Mouse (Mus musculus): ENCODE measurements around the gene Sall2. TPM values are rescaled to one million over a fixed set of nuclear protein-coding genes. Genes with fewer than 3 reads are reported as not detected.
"Not testable (repeated sequence)": the region's sequence is repeated elsewhere in the genome, so short reads cannot be mapped to it uniquely, and the experiment has no call there.

Sall2 gene
- polyA plus RNA-seq, 1 experiment from 2014 or later = 56.9 TPM

- Histone ChIP-seq H3K36me3 (peaks cover 52% of the 10 kb centered on the region), H3K27ac (peak overlapping the region; percentile 99), H3K27me3 (ENCODE audit: insufficient read depth, poor library complexity, severe bottlenecking) (no peaks in the 10 kb centered on the region), H3K9me3 (peaks cover 5% of the 10 kb centered on the region; the same call in 1 of the 2 replicates), H3K4me3 (peak overlapping the region; percentile 84), H3K4me1 (replicated peaks) (peaks cover 60% of the 10 kb centered on the region)
- DNase-seq (ENCODE audit: low spot score) = peak; percentile 83
- under 1% methylated on average over 37 of the region's 41 CpGs for WGBS
Measured at GRCm38 (mm10) chr14:52315792-52316440, 12.6 kb downstream of the Sall2 start.

DNA sequence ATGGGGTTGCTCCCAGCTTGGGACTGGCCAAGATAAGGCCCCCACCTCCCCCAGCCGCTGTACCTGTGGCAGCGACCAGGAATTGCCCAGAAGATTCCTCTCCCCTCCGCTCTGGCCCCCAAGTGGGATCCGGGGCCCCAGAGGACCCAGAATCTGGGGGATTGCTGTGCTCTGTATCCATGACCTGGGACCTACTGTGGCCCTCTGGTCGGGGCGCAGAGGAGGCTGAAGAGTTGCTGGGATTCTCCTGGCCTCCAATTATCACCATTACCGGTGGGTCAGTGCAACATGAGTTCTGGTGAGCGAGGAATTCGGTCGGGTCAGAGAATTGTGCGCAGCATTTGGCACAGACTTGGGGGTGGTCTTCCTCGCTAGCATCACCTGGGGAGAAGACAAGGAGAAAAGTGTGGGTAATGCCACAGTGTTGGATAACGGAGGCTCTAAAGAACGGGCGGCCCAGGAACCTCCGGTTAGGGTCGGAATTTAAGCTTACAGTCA is 13.2 kb downstream of the Sall2 start:
- no peaks in the 10 kb centered on the region for H3K27me3 ChIP-seq (ENCODE audit: insufficient read depth, poor library complexity, severe bottlenecking)
- peak overlapping the region; percentile 99 for H3K27ac ChIP-seq
- H3K9me3 ChIP-seq = peaks cover 10% of the 10 kb centered on the region; the same call in 1 of the 2 replicates
- peaks cover 60% of the 10 kb centered on the region for H3K4me1 ChIP-seq (replicated peaks)
- 6% methylated on average over 17 of the region's 17 CpGs for WGBS
- no peak for DNase-seq (ENCODE audit: low spot score)
- peak overlapping the region; percentile 84 for H3K4me3 ChIP-seq
- H3K36me3 ChIP-seq = peaks cover 58% of the 10 kb centered on the region

- WGBS = 45% methylated on average over 8 of the region's 8 CpGs
- H3K4me1 ChIP-seq (replicated peaks) = peaks cover 60% of the 10 kb centered on the region
Measured at GRCm38 (mm10) chr14:52314808-52315150, 13.8 kb downstream of the Sall2 start.

GRCm38 (mm10) chr14:52313931-52314807 is 14.4 kb downstream of the Sall2 start:
- H3K4me1 ChIP-seq (replicated peaks) = peaks cover 60% of the 10 kb centered on the region

More at GRCm38 (mm10) chr14:52314808-52315150, 13.8 kb downstream of the Sall2 start:
- peak overlapping the region; percentile 84 for H3K4me3 ChIP-seq
- peaks cover 63% of the 10 kb centered on the region for H3K36me3 ChIP-seq
- DNase-seq (ENCODE audit: low spot score) = no peak
- peak overlapping the region; percentile 99 for H3K27ac ChIP-seq
- H3K27me3 ChIP-seq (ENCODE audit: insufficient read depth, poor library complexity, severe bottlenecking) = no peaks in the 10 kb centered on the region
- peaks cover 10% of the 10 kb centered on the region; the same call in 1 of the 2 replicates for H3K9me3 ChIP-seq

DNA sequence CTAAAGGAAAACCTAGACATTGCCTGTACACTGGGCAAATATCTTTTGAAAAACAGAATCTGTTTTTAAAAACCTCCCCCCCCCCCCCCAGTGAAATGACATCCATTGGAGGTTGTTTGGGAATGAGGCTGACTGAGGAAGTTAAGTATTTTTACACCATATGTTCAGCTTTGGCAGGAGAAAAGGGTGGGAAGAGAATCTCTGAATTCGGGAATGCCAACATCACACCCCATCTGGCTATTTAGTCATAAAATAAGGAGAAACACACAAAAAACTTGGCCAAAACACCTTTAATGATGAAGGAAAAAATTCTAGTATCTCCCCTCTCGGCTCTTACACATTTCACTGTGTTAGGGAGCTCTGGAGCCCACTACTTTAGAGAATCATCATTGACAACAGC is 17.7 kb downstream of the Sall2 start:
- DNase-seq (ENCODE audit: low spot score) = no peak
- no peaks in the 10 kb centered on the region for H3K27me3 ChIP-seq (ENCODE audit: insufficient read depth, poor library complexity, severe bottlenecking)
- peak overlapping the region; percentile 84; the same call in 1 of the 2 replicates for H3K4me3 ChIP-seq
- 87% methylated on average over 2 of the region's 2 CpGs for WGBS
- H3K27ac ChIP-seq = no peak overlapping the region
- peaks cover 48% of the 10 kb centered on the region for H3K4me1 ChIP-seq (replicated peaks)
- H3K36me3 ChIP-seq = peaks cover 74% of the 10 kb centered on the region
- peaks cover 10% of the 10 kb centered on the region; the same call in 1 of the 2 replicates for H3K9me3 ChIP-seq

More at GRCm38 (mm10) chr14:52313931-52314807, 14.4 kb downstream of the Sall2 start:
- H3K36me3 ChIP-seq = peaks cover 63% of the 10 kb centered on the region
- peak overlapping the region; percentile 99 for H3K27ac ChIP-seq
- peaks cover 10% of the 10 kb centered on the region; the same call in 1 of the 2 replicates for H3K9me3 ChIP-seq
- no peak for DNase-seq (ENCODE audit: low spot score)
- WGBS = 89% methylated on average over 26 of the region's 26 CpGs
- H3K4me3 ChIP-seq = peak overlapping the region; percentile 84
- H3K27me3 ChIP-seq (ENCODE audit: insufficient read depth, poor library complexity, severe bottlenecking) = no peaks in the 10 kb centered on the region

GRCm38 (mm10) chr14:52310343-52310742 is 18.2 kb downstream of the Sall2 start:
- not testable (repeated sequence) for H3K27me3 ChIP-seq (ENCODE audit: insufficient read depth, poor library complexity, severe bottlenecking); H3K4me3 ChIP-seq; H3K9me3 ChIP-seq; H3K27ac ChIP-seq; DNase-seq (ENCODE audit: low spot score)
- Histone ChIP-seq H3K36me3 (peaks cover 72% of the 10 kb centered on the region), H3K4me1 (replicated peaks) (peaks cover 42% of the 10 kb centered on the region)
- 92% methylated on average over 6 of the region's 6 CpGs for WGBS

- Histone ChIP-seq H3K4me3 (no peak overlapping the region), H3K27ac (no peak overlapping the region), H3K36me3 (peaks cover 30% of the 10 kb centered on the region), H3K4me1 (replicated peaks) (peaks cover 7% of the 10 kb centered on the region), H3K27me3 (ENCODE audit: insufficient read depth, poor library complexity, severe bottlenecking) (no peaks in the 10 kb centered on the region), H3K9me3 (peaks cover 4% of the 10 kb centered on the region; the same call in 1 of the 2 replicates)
- WGBS = 95% methylated on average over 2 of the region's 2 CpGs
- no peak for DNase-seq (ENCODE audit: low spot score)
Measured at GRCm38 (mm10) chr14:52306100-52306499, 22.5 kb downstream of the Sall2 start.

GRCm38 (mm10) chr14:52304644-52305271 is 23.8 kb downstream of the Sall2 start, which contains the start of gene Mettl3:
Mettl3 (minus strand) TSS chr14:52305128.
- Histone ChIP-seq H3K36me3 (peaks cover 27% of the 10 kb centered on the region), H3K4me3 (peak within 1 kb of the TSS; percentile 81), H3K27me3 (ENCODE audit: insufficient read depth, poor library complexity, severe bottlenecking) (no peaks in the 10 kb centered on the region), H3K4me1 (replicated peaks) (peaks cover 7% of the 10 kb centered on the region), H3K9me3 (no peaks in the 10 kb centered on the region), H3K27ac (peak within 1 kb of the TSS; percentile 95)
- peak; percentile 92 for DNase-seq (ENCODE audit: low spot score)
- WGBS = under 1% methylated on average over 46 of the region's 46 CpGs

GRCm38 (mm10) chr14:52303517-52303916 is 25.0 kb downstream of the Sall2 start:
- H3K27me3 ChIP-seq (ENCODE audit: insufficient read depth, poor library complexity, severe bottlenecking); H3K9me3 ChIP-seq; H3K4me1 ChIP-seq (replicated peaks); H3K27ac ChIP-seq; DNase-seq (ENCODE audit: low spot score): not testable (repeated sequence)
- 88% methylated on average over 3 of the region's 3 CpGs for WGBS
- H3K4me3 ChIP-seq = 0 out of 2 replicates have a peak overlapping the region, but pooled peaks have one; percentile 81
- H3K36me3 ChIP-seq = peaks cover 27% of the 10 kb centered on the region

GRCm38 (mm10) chr14:52295558-52296264 is 32.9 kb downstream of the Sall2 start:
- H3K4me1 ChIP-seq (replicated peaks) = no peaks in the 10 kb centered on the region
- H3K4me3 ChIP-seq = no peak overlapping the region
- H3K9me3 ChIP-seq = no peaks in the 10 kb centered on the region
- H3K36me3 ChIP-seq = peaks cover 100% of the 10 kb centered on the region
- no peak for DNase-seq (ENCODE audit: low spot score)
- no peaks in the 10 kb centered on the region for H3K27me3 ChIP-seq (ENCODE audit: insufficient read depth, poor library complexity, severe bottlenecking)
- no peak overlapping the region for H3K27ac ChIP-seq
- WGBS = 79% methylated on average over 6 of the region's 6 CpGs

- Histone ChIP-seq H3K4me3 (no peak overlapping the region), H3K4me1 (replicated peaks) (peaks cover 9% of the 10 kb centered on the region), H3K27ac (no peak overlapping the region), H3K36me3 (peaks cover 44% of the 10 kb centered on the region), H3K9me3 (no peaks in the 10 kb centered on the region), H3K27me3 (ENCODE audit: insufficient read depth, poor library complexity, severe bottlenecking) (no peaks in the 10 kb centered on the region)
- no peak for DNase-seq (ENCODE audit: low spot score)
- 91% methylated on average over 3 of the region's 3 CpGs for WGBS
Measured at GRCm38 (mm10) chr14:52284191-52284590, 44.4 kb downstream of the Sall2 start.

- peaks cover 38% of the 10 kb centered on the region for H3K36me3 ChIP-seq
- H3K9me3 ChIP-seq = no peaks in the 10 kb centered on the region
- no peaks in the 10 kb centered on the region for H3K27me3 ChIP-seq (ENCODE audit: insufficient read depth, poor library complexity, severe bottlenecking)
- H3K4me1 ChIP-seq (replicated peaks) = peaks cover 10% of the 10 kb centered on the region
- WGBS = 96% methylated on average over 5 of the region's 5 CpGs
- H3K4me3 ChIP-seq = no peak overlapping the region
- H3K27ac ChIP-seq = no peak overlapping the region
- no peak for DNase-seq (ENCODE audit: low spot score)
Measured at GRCm38 (mm10) chr14:52283629-52284028, 44.9 kb downstream of the Sall2 start.

Measured in hindbrain, embryonic 10.5 days (tissue).